Mouse (Mus musculus): Measurements from ENCODE around the gene Zscan5b.

- TF ChIP-seq CTCF (IDR thresholded peaks at IDR 0.05; ENCODE audit: extremely low read depth, insufficient read depth, insufficient read length, insufficient replicate concordance) = no peak
- no peak for TF ChIP-seq POLR2A (IDR thresholded peaks at IDR 0.05; ENCODE audit: low read depth, low read length)
Observed at GRCm38 (mm10) chr7:6221978-6222377, at the start of gene Zscan5b.
